Mouse (Mus musculus) megakaryocyte progenitor cell, adult 5-6 weeks (primary cell): ENCODE measurements around the gene Tmem164. TPM values are rescaled to one million over a fixed set of nuclear protein-coding genes. Genes with fewer than 3 reads are reported as not detected.

Source experiments
- ATAC-seq: replicated peaks from 2 replicates; pipeline ENCODE4 v1.8.0; 2016; ENCODE audit warnings: mild to moderate bottlenecking, moderate TSS enrichment, inconsistent platforms; ENCODE audit not compliant: poor library complexity
- total RNA-seq, 2 experiments: library from RNA; stranded (forward) in 1 of 2; stranded (reverse) in 1 of 2; fragments of 157-497, 149-512 nt in 1 of 2; fragments of 200-1000 nt in 1 of 2; gene quantifications; 2 replicates each; pipeline versions ENCODE4 v1.2.3 to v1.2.4; 2015 to 2017

The Tmem164 gene
- total RNA-seq, 2 experiments from 2014 or later: 33.6 to 46.5 TPM

- peak; percentile 93 for ATAC-seq
Observed at GRCm38 (mm10) chrX:142737719-142738118, 56.5 kb downstream of the Tmem164 start.

- peak; percentile 54 for ATAC-seq
Observed at GRCm38 (mm10) chrX:142747428-142747827, 66.2 kb downstream of the Tmem164 start.

- ATAC-seq: no peak
Observed at GRCm38 (mm10) chrX:142748574-142748973, 67.4 kb downstream of the Tmem164 start.

- ATAC-seq: no peak
Observed at GRCm38 (mm10) chrX:142750775-142751174, 69.6 kb downstream of the Tmem164 start.

- ATAC-seq: no peak
Observed at GRCm38 (mm10) chrX:142755542-142755941, 74.3 kb downstream of the Tmem164 start.

GRCm38 (mm10) chrX:142760415-142760814 is 79.2 kb downstream of the Tmem164 start:
- ATAC-seq: no peak

- no peak for ATAC-seq
Observed at GRCm38 (mm10) chrX:142763337-142763736, 82.1 kb downstream of the Tmem164 start.

- ATAC-seq: no peak
Observed at GRCm38 (mm10) chrX:142769698-142770097, 88.5 kb downstream of the Tmem164 start.

- no peak for ATAC-seq
Observed at GRCm38 (mm10) chrX:142773658-142774057, 92.5 kb downstream of the Tmem164 start.

GRCm38 (mm10) chrX:142776131-142776530 is 94.9 kb downstream of the Tmem164 start:
- no peak for ATAC-seq

GRCm38 (mm10) chrX:142778638-142779037 is 97.4 kb downstream of the Tmem164 start:
- peak; percentile 99 for ATAC-seq

GRCm38 (mm10) chrX:142786160-142787052 is 105.2 kb downstream of the Tmem164 start:
- ATAC-seq: no peak

- no peak for ATAC-seq
Observed at GRCm38 (mm10) chrX:142792185-142792584, 111.0 kb downstream of the Tmem164 start.

- no peak for ATAC-seq
Observed at GRCm38 (mm10) chrX:142794069-142794610, 112.9 kb downstream of the Tmem164 start.

GRCm38 (mm10) chrX:142804596-142804995 is 123.4 kb downstream of the Tmem164 start:
- ATAC-seq: no peak

GRCm38 (mm10) chrX:142806126-142806525 is 124.9 kb downstream of the Tmem164 start:
- ATAC-seq: peak; percentile 53

- ATAC-seq: no peak
Observed at GRCm38 (mm10) chrX:142806620-142807061, 125.4 kb downstream of the Tmem164 start.

- ATAC-seq: peak; percentile 81
Observed at GRCm38 (mm10) chrX:142808411-142808810, 127.2 kb downstream of the Tmem164 start.

- peak; percentile 77 for ATAC-seq
Observed at GRCm38 (mm10) chrX:142813146-142813545, 131.9 kb downstream of the Tmem164 start.

GRCm38 (mm10) chrX:142818057-142818682 is 137.0 kb downstream of the Tmem164 start:
- peak; percentile 67 for ATAC-seq

- ATAC-seq: no peak
Observed at GRCm38 (mm10) chrX:142821239-142821638, 140.0 kb downstream of the Tmem164 start.

GRCm38 (mm10) chrX:142821846-142822245 is 140.6 kb downstream of the Tmem164 start:
- ATAC-seq: 0 out of 2 replicates have a peak, but pooled peaks have one; percentile 46
